Mouse (Mus musculus) skeletal muscle tissue, adult 2 months (tissue): Measurements from ENCODE around the gene Ms4a4c.
"Not testable (repeated sequence)": the region's sequence is repeated elsewhere in the genome, so short reads cannot be mapped to it uniquely, and the experiment has no call there.

Experiments used
- DNase-seq: peaks from one replicate; pipeline ENCODE4 v3.0.0-alpha.2; 2012; ENCODE audit warnings: low read depth, low spot score

Ms4a4c gene

DNA sequence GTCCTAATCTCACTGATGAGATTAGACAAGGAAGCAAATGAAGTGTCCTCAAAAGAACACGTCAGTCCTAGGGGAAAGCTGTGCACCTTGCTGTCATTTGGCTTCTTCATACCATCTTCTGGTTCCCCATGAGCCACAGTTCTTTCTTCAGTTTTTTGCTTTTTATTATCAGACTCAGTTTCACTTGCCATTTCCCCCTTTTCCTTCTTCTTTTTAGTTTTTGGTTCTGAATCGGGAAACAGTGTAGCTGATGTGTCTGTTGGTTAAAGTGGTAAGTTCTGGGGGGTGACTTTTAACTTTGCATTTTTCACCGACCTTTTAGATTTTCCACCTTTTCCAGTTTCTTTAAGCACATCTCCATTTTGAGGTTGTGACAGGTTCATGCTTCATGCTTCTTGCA lies at the start of gene Ms4a4c:
TSS of gene Ms4a4c (plus strand) at position 244 of the 400 bp plus-strand sequence.
- DNase-seq: no peak

DNA sequence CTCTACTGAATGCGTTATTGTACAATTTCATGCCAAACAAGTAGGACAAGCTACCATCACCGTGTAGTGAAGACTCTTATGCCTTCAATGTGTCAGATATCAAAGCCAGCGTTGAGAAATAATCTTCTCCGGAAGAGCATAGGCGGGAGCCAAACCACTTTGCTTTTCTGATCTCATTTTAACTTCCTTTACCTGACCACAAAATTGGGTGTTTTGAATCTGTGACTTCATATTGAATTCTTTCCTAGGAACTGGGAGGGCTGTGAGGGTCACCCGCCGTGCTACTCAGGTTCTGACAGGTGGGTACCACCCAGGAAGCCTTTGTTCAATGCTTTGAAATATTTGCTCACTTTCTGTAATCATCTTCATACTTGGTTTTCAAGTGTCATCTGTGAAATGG lies 48.8 kb upstream of the Ms4a4c start:
- DNase-seq: no peak

GRCm38 (mm10) chr19:11360106-11360505 lies 44.5 kb upstream of the Ms4a4c start:
- no peak for DNase-seq

GRCm38 (mm10) chr19:11362002-11362401 lies 42.6 kb upstream of the Ms4a4c start:
- DNase-seq: no peak

DNA sequence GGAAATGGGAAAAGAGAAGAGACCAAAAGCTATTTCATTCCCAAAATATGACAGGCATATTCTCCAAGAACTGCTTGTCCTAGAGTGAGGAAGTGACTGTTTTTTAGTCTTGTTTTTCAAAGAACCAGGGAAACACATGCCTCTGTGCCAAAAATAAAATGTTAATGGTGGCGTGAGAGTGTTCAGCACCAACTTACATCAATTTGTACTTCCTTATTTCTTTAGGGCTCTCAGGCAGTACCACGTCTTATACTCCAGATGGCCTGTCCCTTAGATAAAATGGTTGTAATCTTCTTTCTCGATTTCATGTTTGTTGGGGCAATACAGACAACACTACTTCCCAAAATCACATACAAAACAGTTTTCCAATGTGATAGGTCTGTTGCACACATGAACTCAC lies 36.3 kb upstream of the Ms4a4c start:
- no peak for DNase-seq

- no peak for DNase-seq
These were observed 33.4 kb upstream of the Ms4a4c start for GRCm38 (mm10) chr19:11371181-11371580.

DNA sequence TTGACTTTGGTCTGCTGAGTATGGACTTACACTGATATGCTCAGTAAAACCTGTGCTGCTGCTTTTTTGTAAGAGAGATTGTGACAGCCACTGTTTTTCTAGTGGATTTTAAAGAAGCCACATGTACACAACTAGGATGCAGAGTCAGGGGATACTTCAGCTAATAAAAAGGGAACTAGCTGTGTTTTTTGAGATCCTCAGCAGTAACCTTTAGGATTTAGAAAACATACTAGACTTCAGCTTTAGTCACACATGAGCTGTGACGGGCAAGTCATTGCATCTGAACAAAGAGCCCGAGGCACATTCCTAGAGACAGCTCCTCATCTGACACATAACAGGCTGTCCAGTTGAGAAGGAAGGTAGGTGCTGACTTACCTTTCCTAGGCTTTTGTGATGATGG lies 29.3 kb upstream of the Ms4a4c start, which contains the start of gene Ms4a4a:
TSS of gene Ms4a4a (plus strand) at position 251 of the 400 bp plus-strand sequence.
- DNase-seq: no peak

DNA sequence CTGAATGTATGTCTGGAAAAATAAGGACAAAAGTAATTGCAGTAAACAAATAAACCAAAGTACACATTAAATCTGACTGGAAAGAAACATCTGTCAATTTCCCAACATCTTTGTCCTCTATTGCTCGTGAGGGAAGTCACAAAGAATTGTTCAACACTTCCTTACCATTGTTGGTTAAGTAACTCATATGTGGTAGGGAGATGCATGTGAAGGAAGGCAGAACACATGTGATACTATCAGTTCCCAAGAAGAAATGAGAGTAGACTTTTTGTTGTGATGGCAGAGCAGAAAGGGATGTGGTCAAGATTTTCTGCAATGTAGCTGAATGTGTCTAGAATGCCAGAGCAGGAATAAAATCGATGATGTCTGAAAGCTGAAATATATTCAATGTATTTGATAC lies 28.2 kb upstream of the Ms4a4c start:
- no peak for DNase-seq

DNA sequence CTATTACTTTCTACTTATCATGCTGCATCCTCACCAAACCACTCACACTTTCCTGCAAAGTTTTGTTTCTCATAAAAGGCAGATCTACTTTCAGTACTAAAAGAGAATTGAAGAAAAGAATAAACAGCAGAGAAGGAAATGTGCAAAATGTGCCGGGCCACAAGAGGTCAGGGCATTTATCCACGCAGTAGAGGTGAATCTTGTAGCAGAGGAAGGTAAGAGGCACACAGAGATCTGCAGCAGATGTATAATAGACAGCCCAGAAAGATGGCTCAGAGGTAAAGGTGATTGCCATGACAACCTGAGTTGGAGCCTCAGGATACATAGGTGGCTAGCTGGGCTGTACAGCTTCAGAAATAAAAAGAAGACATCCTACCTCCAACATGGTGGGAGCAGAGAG lies 17.5 kb upstream of the Ms4a4c start:
- no peak for DNase-seq

GRCm38 (mm10) chr19:11387685-11388084 lies 16.9 kb upstream of the Ms4a4c start:
- no peak for DNase-seq

DNA sequence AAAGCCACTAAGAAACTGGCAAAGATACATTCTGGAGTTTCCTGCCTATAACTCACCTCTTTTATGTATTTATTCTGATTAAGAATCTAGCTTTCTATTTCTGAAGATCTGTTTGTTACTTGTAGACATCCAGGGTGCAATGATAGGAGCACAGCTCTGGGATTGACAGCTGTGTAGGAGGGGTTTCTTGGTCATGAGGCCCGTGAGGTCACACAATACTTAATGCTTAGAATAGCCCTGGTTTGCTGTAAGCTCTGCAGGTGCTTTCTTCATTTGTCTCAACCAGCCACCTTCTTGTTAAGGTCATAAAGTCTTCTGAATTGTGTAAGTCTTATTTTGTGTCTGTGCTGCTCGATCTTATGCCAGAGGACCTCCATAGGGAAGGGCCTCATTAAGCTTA lies 15.6 kb upstream of the Ms4a4c start:
- DNase-seq: no peak

DNA sequence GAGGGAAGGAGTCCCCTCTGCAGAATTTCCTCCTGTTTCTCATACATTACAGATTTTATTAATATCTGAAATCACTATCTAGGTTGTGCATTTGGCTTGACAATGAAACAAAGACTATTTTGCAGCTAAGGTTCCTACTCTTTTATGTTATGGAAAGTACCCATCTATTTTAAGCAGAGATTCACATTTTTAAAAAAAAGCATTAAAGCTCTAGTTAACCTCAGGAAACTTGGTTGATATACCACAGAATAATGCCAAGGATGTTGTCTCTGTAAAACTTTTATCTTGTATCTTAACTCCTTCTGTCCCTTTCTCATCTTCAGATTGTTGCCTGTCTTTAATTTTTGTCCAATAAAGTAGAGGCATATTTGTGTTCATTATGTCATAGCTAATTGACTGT lies 8.8 kb upstream of the Ms4a4c start:
- no peak for DNase-seq

- no peak for DNase-seq
These were observed 2.9 kb downstream of the Ms4a4c start for GRCm38 (mm10) chr19:11407428-11407827.

- DNase-seq: no peak
These were observed 4.0 kb downstream of the Ms4a4c start for GRCm38 (mm10) chr19:11408591-11408990.

DNA sequence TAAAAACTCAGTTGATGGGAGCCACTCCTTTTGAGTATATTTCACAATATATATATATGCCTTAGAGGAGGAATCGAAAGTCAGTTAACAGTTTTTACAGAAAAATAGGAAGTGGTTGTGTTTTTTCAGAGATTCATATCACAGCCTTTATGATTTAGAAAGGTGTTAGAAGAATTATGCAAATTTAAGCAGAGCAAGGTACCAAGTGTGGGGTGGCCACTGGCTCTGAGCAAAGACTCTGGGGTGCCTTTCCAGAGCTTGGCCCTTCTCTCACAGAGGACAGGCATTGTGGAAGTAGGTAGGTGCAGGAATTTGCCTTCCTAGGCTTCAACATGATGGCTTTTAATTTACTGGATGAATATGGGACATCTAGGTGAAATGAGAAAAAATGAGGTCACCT lies 7.1 kb downstream of the Ms4a4c start:
- DNase-seq: no peak

DNA sequence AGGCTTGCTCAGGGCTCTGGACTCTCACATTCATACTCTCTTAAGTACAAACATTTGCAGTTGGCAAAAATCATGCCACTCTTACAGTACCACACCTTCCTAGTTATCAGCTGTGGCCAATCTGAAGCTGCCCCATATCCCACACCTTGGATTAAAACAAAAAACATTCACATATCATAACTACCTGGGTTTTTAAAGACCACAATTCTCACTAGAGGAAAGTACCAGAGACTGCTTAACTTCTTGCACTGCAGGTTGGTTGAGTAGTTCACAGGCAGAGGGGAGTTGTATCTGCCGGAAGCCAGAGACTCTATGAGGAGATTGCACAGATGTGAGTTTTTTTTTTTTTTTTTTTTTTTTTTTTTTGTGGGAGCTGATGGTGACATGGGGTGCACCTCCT lies 9.5 kb downstream of the Ms4a4c start:
- DNase-seq: no peak

DNA sequence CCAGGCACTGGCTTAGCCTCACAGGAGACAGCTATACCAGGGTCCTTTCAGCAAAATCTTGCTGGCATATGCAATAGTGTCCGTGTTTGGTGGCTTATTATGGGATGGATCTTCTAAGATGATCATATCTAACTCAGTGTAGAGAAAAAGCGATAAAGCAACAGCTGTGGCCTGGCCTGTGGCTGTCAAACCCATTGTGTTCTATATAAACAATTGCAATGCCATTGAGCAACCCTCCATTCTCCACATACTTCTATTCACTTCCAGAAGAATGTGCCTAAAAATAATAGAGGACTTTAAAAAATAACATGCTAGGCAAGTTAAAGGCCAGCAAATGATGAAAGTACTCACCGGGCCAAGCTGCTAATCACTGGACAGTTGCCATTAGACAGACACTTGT lies 11.0 kb downstream of the Ms4a4c start:
- DNase-seq: no peak

- DNase-seq: not testable (repeated sequence)
These were observed 14.3 kb downstream of the Ms4a4c start for GRCm38 (mm10) chr19:11418865-11419264.

- DNase-seq: peak; percentile 13
These were observed 26.6 kb downstream of the Ms4a4c start for GRCm38 (mm10) chr19:11431209-11431608.

GRCm38 (mm10) chr19:11435058-11435834 lies 30.7 kb downstream of the Ms4a4c start:
- no peak for DNase-seq

DNA sequence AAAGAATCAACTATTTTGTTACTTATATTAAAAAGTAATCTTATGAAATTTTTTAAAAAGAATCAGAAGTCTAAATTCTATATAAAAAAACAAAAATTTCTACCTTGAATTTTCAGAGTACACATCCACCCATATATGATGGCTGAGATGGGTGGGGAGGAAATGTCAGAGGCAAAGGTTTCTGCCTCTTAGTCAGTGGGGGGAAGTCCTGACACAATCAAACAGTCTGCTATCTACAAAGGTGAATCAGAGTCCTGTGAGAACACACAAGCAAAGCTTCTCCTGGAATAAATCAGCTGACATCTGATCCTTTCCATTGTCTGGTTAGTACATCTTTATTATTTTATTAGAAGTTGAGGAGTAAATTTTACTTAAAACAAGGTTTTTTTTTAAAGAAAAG lies 38.8 kb downstream of the Ms4a4c start, which contains the start of gene Ms4a4b:
TSS of gene Ms4a4b (plus strand) at position 216 of the 400 bp plus-strand sequence.
- no peak for DNase-seq

GRCm38 (mm10) chr19:11443964-11444363 lies 39.4 kb downstream of the Ms4a4c start:
- DNase-seq: no peak

DNA sequence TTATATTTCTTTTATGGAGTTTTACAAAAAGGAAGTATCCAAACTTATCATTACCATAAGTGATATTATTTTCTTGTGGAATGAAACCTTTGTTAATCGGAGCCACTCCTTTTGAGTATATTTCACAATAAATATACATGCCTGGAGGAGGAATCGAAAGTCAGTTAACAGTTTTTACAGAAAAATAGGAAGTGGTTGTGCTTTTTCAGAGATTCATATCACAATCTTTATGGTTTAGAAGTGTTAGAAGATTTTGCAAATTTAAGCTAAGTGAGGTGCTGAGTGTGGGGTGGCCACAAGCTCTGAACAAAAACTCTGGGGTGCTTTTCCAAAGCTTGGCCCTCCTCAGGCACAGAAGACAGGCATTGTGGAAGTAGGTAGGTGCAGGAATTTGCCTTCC lies 42.7 kb downstream of the Ms4a4c start:
- no peak for DNase-seq

DNA sequence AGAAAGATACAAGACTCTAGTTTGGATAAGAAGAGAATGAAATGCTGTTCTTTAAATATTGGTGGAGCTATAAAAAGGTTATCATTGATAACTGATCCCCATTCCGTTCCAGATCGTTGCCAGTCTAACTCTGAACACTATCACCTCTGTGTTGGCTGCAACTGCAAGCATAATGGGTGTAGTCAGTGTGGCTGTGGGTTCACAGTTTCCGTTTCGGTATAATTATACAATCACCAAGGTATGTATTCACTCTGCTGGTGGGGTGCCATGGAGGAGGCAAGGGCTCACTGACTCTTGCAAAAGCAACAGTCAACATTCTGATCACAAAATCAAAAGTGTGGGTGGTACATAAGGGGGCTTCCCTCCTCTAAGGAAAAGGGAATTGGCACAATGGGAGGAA lies 54.5 kb downstream of the Ms4a4c start:
- DNase-seq: not testable (repeated sequence)
